Mouse (Mus musculus) heart, adult 8-10 months (tissue): Measurements from ENCODE around the gene Gm3286. TPM values are rescaled to one million over a fixed set of nuclear protein-coding genes. Genes with fewer than 3 reads are reported as not detected.
"Not testable (repeated sequence)": the region's sequence is repeated elsewhere in the genome, so short reads cannot be mapped to it uniquely, and the experiment has no call there.

Source experiments
- DNase-seq: peaks from one replicate; pipeline ENCODE4 v3.0.0; 2022; ENCODE audit warnings: low spot score
- total RNA-seq, 4 experiments: library from RNA; stranded (reverse); gene quantifications; 2 replicates each; pipeline ENCODE4 v1.2.4; 2022

The Gm3286 gene
- not detected for total RNA-seq

DNA sequence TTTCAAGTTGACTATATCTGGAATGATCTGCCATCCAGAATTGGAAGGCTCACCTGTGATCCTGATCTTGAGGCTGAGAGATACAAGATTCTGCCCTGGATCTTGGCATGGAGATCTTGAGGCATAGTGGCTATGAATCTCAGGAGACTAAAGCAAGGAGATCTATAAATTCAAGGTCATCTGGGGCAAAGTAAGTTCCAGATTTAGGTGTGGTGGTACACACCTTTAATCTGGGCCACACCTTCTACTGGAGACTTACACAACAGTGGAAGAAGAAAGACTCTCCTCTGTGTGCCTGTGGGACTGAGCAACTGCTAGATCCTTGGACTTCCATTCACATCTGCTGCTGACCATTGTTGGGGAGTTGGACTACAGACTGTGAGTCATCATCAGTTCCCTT is at the start of gene Gm3286:
Gene Gm3286, plus strand, starts transcription at position 301 of the 400 bp plus-strand sequence.
- not testable (repeated sequence) for DNase-seq

Other genes with a start within 250 kb of the Gm3286 start
- gene Gm10424, start 238.0 kb upstream of the Gm3286 start, total RNA-seq, result not detected
- not detected for gene Gm3259, start 204.8 kb upstream of the Gm3286 start, total RNA-seq
- not detected for gene D5Ertd577e, start 54.0 kb upstream of the Gm3286 start, total RNA-seq
- gene Gm7971, start 84.1 kb downstream of the Gm3286 start, total RNA-seq, result not detected
- gene Gm7978, start 225.4 kb downstream of the Gm3286 start, total RNA-seq, result not detected
- gene Gm7982, start 231.3 kb downstream of the Gm3286 start, total RNA-seq, result not detected